Mouse (Mus musculus) embryonic fibroblast, embryonic 13.5 days (primary cell): Measurements from ENCODE around the gene Olfr921.

ENCODE experiments used
- CTCF ChIP-seq: IDR thresholded peaks from 2 replicates; pipeline ENCODE4 v1.5.1; 2011; ENCODE audit warnings: mild to moderate bottlenecking, control low read depth, low read length, moderate library complexity, borderline replicate concordance; ENCODE audit not compliant: insufficient read depth
- POLR2A ChIP-seq: IDR thresholded peaks from 2 replicates; pipeline ENCODE4 v1.6.1; 2011; ENCODE audit warnings: low read depth, mild to moderate bottlenecking, control low read depth, low read length, moderate library complexity

DNA sequence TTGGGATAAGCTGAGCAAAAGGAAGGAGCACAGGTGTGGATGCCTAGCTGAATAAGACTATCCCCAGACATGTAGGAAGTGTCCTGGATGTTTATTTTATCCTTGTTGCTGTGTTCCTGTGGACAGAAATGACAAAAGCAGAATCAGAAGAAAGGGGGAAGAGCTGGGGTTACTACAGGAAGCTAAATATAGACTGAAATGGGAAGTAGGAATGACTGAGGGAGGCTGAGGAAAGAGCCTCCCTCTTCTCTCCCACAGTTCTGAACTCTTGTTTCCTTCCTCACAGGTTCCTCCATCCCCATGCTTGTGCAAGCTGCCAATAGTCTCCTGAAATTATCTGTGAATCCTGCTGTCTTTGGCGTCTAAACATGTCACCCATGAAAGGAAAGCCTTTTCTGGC, 31.5 kb upstream of the Olfr921 start:
- TF ChIP-seq CTCF (no peak), POLR2A (no peak)
